Mouse (Mus musculus): ENCODE results near the gene Rnf44. TPM values are rescaled to one million over a fixed set of nuclear protein-coding genes. Genes with fewer than 3 reads are reported as not detected.

Rnf44 gene
- polyA plus RNA-seq, 1 experiment from 2014 or later = 49.6 TPM

DNA sequence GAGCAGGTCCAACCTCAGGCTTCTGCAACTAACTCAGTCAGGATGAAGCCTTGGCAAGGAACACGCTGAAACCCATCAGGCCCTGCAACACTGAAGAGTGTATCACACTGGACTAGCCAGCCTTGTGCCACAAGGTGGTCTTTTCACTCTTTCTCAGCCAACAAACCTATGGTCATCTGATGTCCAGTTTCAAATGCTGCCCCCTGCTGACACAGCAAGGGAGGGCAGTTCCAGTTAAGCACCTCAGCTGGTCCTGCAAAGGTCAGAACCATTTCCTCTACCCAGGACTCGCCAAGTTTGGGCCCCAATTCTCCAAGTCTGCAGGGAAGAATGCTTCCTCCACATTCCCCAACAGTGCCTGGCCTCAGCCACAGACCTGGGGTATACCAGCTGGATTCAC lies 8.5 kb downstream of the Rnf44 start:
- Histone ChIP-seq H3K9me3 (ENCODE audit: control insufficient read depth, low read length) (no peaks in the 10 kb centered on the region), H3K36me3 (ENCODE audit: control insufficient read depth, insufficient read depth, low read length) (peaks cover 35% of the 10 kb centered on the region), H3K9ac (ENCODE audit: low read length) (no peak overlapping the region), H3K27me3 (ENCODE audit: control insufficient read depth, insufficient read depth, low read length) (no peaks in the 10 kb centered on the region), H3K4me3 (ENCODE audit: low read depth, low read length) (no peak overlapping the region), H3K27ac (replicated peaks) (no peak overlapping the region), H3K4me1 (replicated peaks; ENCODE audit: control insufficient read depth, insufficient read depth) (peaks cover 7% of the 10 kb centered on the region; the same call in 1 of the 2 replicates), H3K4me2 (replicated peaks; ENCODE audit: low read depth) (no peak overlapping the region)
- TF ChIP-seq EP300 (optimal IDR thresholded peaks at IDR 0.05) (no peak), CTCF (IDR thresholded peaks at IDR 0.05; ENCODE audit: low read depth) (peak; percentile 74)
- ATAC-seq (ENCODE audit: low FRiP score, low TSS enrichment) (no peak), DNase-seq (ENCODE audit: low spot score) (peak; percentile 59)
- WGBS = 40% methylated on average over 2 of the region's 2 CpGs

DNA sequence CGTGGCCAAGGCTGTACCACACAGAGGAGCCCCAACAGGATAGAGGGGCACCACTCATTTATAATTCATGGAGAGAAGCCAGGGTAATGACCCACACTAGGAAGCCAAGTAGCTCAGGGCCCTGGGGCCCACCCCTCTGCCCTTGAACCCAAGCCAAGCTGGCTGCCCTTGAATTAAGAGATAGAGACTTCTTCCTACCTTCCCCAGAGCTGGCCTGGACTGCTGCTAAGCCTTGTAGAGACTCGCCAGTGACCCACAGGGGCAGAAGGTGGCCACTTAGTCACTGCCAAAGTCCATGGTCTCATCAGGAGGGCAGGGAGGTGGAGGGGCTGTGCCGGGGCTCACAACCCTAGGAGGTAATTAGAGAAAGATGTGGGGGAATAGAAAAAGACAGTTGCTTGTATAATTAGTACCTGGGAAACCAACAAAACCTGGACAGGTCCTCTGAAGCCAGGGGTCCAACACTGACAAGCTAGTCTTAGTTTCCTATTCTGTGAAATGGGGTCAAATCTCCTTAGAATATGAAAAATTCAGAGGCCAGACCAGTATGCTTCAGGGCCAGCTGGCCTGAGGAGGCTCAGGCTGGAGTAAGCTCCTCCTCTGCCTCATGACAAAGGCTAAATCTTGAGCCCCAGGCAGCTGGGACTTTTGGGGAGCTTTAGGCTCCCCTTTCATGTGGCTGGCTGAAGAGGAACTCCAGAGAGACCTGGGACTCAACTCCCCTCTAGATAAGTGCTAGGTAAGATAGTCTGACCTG lies 9.4 kb downstream of the Rnf44 start:
- 84% methylated on average over 3 of the region's 3 CpGs for WGBS
- Histone ChIP-seq H3K36me3 (ENCODE audit: control insufficient read depth, insufficient read depth, low read length) (peaks cover 38% of the 10 kb centered on the region), H3K27me3 (ENCODE audit: control insufficient read depth, insufficient read depth, low read length) (no peaks in the 10 kb centered on the region), H3K4me3 (ENCODE audit: low read depth, low read length) (no peak overlapping the region), H3K4me2 (replicated peaks; ENCODE audit: low read depth) (no peak overlapping the region), H3K27ac (replicated peaks) (no peak overlapping the region), H3K4me1 (replicated peaks; ENCODE audit: control insufficient read depth, insufficient read depth) (peaks cover 7% of the 10 kb centered on the region; the same call in 1 of the 2 replicates), H3K9me3 (ENCODE audit: control insufficient read depth, low read length) (no peaks in the 10 kb centered on the region), H3K9ac (ENCODE audit: low read length) (no peak overlapping the region)
- DNase-seq (ENCODE audit: low spot score) (no peak), ATAC-seq (ENCODE audit: low FRiP score, low TSS enrichment) (no peak)
- TF ChIP-seq EP300 (optimal IDR thresholded peaks at IDR 0.05) = no peak
- no peak for TF ChIP-seq CTCF (IDR thresholded peaks at IDR 0.05; ENCODE audit: low read depth)

DNA sequence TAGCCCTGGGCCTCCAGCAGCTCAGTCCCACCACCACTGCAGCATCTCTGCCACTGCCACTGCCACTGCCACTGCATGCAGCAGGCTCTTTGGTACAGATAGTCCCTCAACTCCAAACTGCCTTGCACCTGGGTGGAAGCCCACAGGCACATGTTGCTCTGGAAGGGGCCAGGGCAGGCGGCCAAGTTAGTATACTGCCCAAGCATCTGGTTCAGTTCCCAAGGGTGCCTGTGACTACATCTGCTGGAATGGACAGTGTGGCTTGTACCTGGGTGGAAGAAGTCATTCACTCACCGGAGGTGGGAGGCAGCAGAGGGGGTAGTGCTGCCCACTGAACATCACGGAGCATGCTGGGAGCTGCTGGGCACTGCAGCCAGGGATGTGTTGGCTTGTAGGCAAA lies 10.4 kb downstream of the Rnf44 start:
- H3K4me3 ChIP-seq (ENCODE audit: low read depth, low read length) = no peak overlapping the region
- WGBS = 91% methylated on average over 3 of the region's 3 CpGs
- no peak overlapping the region for H3K4me2 ChIP-seq (replicated peaks; ENCODE audit: low read depth)
- no peaks in the 10 kb centered on the region for H3K27me3 ChIP-seq (ENCODE audit: control insufficient read depth, insufficient read depth, low read length)
- DNase-seq (ENCODE audit: low spot score) = no peak
- TF ChIP-seq EP300 (optimal IDR thresholded peaks at IDR 0.05) = no peak
- TF ChIP-seq CTCF (IDR thresholded peaks at IDR 0.05; ENCODE audit: low read depth) = no peak
- H3K27ac ChIP-seq (replicated peaks) = no peak overlapping the region
- H3K9me3 ChIP-seq (ENCODE audit: control insufficient read depth, low read length) = no peaks in the 10 kb centered on the region
- 0 out of 2 replicates have a peak, but pooled peaks cover 3% of the 10 kb centered on the region for H3K4me1 ChIP-seq (replicated peaks; ENCODE audit: control insufficient read depth, insufficient read depth)
- H3K36me3 ChIP-seq (ENCODE audit: control insufficient read depth, insufficient read depth, low read length) = peaks cover 44% of the 10 kb centered on the region
- H3K9ac ChIP-seq (ENCODE audit: low read length) = no peak overlapping the region
- ATAC-seq (ENCODE audit: low FRiP score, low TSS enrichment) = no peak

DNA sequence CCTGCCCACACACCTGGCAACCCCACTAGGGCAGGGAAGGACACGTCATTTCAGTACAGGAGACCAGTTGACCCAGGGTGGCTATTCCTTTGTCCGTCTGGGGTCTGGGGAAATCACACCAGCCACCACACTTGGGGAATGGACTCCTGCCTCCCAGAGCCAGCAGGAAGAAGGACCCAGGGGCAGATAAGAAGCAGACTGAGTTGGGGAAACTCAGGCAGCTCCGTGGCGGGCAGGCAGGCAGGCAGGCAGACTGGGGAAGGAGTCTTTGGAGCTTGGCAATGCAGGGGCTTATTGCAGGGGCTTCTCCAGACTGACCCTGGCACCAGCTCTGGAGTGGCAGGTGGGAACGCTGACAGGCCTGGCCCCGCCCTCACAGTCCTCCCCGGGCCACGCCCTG lies 12.4 kb downstream of the Rnf44 start:
- peaks cover 44% of the 10 kb centered on the region for H3K36me3 ChIP-seq (ENCODE audit: control insufficient read depth, insufficient read depth, low read length)
- no peaks in the 10 kb centered on the region for H3K27me3 ChIP-seq (ENCODE audit: control insufficient read depth, insufficient read depth, low read length)
- no peak overlapping the region for H3K4me3 ChIP-seq (ENCODE audit: low read depth, low read length)
- TF ChIP-seq EP300 (optimal IDR thresholded peaks at IDR 0.05) (no peak), CTCF (IDR thresholded peaks at IDR 0.05; ENCODE audit: low read depth) (no peak)
- H3K27ac ChIP-seq (replicated peaks) = no peak overlapping the region
- 0 out of 2 replicates have a peak, but pooled peaks cover 3% of the 10 kb centered on the region for H3K4me1 ChIP-seq (replicated peaks; ENCODE audit: control insufficient read depth, insufficient read depth)
- no peak overlapping the region for H3K9ac ChIP-seq (ENCODE audit: low read length)
- 77% methylated on average over 8 of the region's 8 CpGs for WGBS
- H3K9me3 ChIP-seq (ENCODE audit: control insufficient read depth, low read length) = no peaks in the 10 kb centered on the region
- DNase-seq (ENCODE audit: low spot score) (no peak), ATAC-seq (ENCODE audit: low FRiP score, low TSS enrichment) (no peak)
- no peak overlapping the region for H3K4me2 ChIP-seq (replicated peaks; ENCODE audit: low read depth)

DNA sequence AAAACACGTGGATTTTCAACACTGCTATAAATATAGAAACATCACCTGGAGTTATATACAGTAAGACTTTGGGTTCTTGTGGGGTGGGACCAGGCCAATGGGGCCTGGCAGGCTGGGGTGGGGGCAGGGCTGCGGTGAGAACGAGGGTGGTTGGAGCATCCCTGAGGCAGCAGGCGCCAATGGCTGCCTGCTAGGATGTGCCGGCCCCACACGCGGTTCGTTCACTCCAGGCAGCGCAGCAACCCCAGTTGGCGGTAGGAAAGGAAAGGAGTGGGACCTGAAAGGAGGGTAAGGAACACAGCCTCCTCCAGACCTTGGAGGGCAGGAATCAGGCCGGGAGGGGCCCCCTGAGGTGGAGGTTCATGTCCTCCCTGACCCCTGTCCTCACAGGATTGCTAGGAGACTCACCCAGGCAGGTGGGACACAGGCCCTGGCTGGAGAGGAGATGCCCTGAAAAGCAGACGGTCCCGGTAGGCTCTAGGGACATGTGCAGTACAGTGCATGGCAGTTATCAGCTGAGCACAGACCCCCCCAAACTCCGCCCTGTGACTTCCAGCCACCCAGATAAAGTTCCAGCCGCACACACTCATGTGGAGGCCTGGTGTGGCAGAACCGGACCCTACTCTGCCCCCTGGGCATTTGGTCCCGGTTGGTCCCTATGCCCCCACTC lies 13.4 kb downstream of the Rnf44 start:
- H3K36me3 ChIP-seq (ENCODE audit: control insufficient read depth, insufficient read depth, low read length) = peaks cover 44% of the 10 kb centered on the region
- no peak overlapping the region for H3K27ac ChIP-seq (replicated peaks)
- H3K4me3 ChIP-seq (ENCODE audit: low read depth, low read length) = no peak overlapping the region
- no peak overlapping the region for H3K9ac ChIP-seq (ENCODE audit: low read length)
- ATAC-seq (ENCODE audit: low FRiP score, low TSS enrichment) = no peak
- TF ChIP-seq CTCF (IDR thresholded peaks at IDR 0.05; ENCODE audit: low read depth) (no peak), EP300 (optimal IDR thresholded peaks at IDR 0.05) (no peak)
- H3K4me2 ChIP-seq (replicated peaks; ENCODE audit: low read depth) = no peak overlapping the region
- 81% methylated on average over 17 of the region's 17 CpGs for WGBS
- DNase-seq (ENCODE audit: low spot score) = no peak
- no peaks in the 10 kb centered on the region for H3K9me3 ChIP-seq (ENCODE audit: control insufficient read depth, low read length)
- H3K4me1 ChIP-seq (replicated peaks; ENCODE audit: control insufficient read depth, insufficient read depth) = no peaks in the 10 kb centered on the region
- no peaks in the 10 kb centered on the region for H3K27me3 ChIP-seq (ENCODE audit: control insufficient read depth, insufficient read depth, low read length)

DNA sequence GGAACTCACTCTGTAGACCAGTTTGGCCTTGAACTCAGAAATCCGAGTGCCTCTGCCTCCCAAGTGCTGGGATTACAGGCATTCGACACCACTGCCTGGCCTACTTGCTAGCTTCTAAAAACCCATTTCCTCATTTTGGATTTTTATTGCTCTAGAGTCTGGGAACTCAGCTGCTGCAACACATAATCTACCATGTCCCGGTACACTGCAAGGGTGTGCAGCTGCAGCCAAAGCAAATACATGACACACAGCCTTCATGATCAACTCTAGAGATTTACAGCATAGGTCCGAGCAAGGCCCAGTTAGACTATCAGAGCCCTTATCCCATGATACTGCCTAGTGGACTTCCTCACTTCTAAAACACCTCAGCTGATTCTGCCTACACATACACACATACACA lies 15.4 kb downstream of the Rnf44 start:
- WGBS = 64% methylated on average over 4 of the region's 4 CpGs
- ATAC-seq (ENCODE audit: low FRiP score, low TSS enrichment) (no peak), DNase-seq (ENCODE audit: low spot score) (no peak)
- no peak overlapping the region for H3K4me2 ChIP-seq (replicated peaks; ENCODE audit: low read depth)
- H3K4me1 ChIP-seq (replicated peaks; ENCODE audit: control insufficient read depth, insufficient read depth) = no peaks in the 10 kb centered on the region
- no peak overlapping the region for H3K9ac ChIP-seq (ENCODE audit: low read length)
- H3K36me3 ChIP-seq (ENCODE audit: control insufficient read depth, insufficient read depth, low read length) = peaks cover 35% of the 10 kb centered on the region
- H3K9me3 ChIP-seq (ENCODE audit: control insufficient read depth, low read length) = no peaks in the 10 kb centered on the region
- TF ChIP-seq CTCF (IDR thresholded peaks at IDR 0.05; ENCODE audit: low read depth) (no peak), EP300 (optimal IDR thresholded peaks at IDR 0.05) (no peak)
- H3K27ac ChIP-seq (replicated peaks) = no peak overlapping the region
- no peak overlapping the region for H3K4me3 ChIP-seq (ENCODE audit: low read depth, low read length)
- no peaks in the 10 kb centered on the region for H3K27me3 ChIP-seq (ENCODE audit: control insufficient read depth, insufficient read depth, low read length)
